Mouse (Mus musculus) heart, embryonic 16.5 days (tissue): Measurements from ENCODE around the gene Plxnc1. TPM values are rescaled to one million over a fixed set of nuclear protein-coding genes. Genes with fewer than 3 reads are reported as not detected.

Experiments used
- ATAC-seq: fragments of 200-750 bp; cut with Nextera tagmentation; replicated peaks from 2 replicates; pipeline ENCODE4 v1.8.0; 2017; ENCODE audit warnings: moderate number of reproducible peaks; ENCODE audit not compliant: insufficient read depth, low FRiP score; ENCODE audit errors: extremely low read depth
- H3K27ac ChIP-seq: fragments of 300-500 bp; sonication (generic); 2 replicates; pipeline ENCODE4 v1.5.1; 2014; ENCODE audit warnings: mild to moderate bottlenecking, low read length, control low read depth, moderate library complexity
- H3K27me3 ChIP-seq: fragments of 300-500 bp; sonication (generic); 2 replicates; pipeline ENCODE4 v1.6.1; 2014; ENCODE audit warnings: low read length, mixed read lengths; ENCODE audit not compliant: control insufficient read depth, insufficient read depth
- H3K36me3 ChIP-seq: fragments of 300-500 bp; sonication (generic); 2 replicates; pipeline ENCODE4 v1.6.1; 2014; ENCODE audit not compliant: control insufficient read depth, insufficient read depth
- H3K4me1 ChIP-seq: fragments of 300-500 bp; sonication (generic); 2 replicates; pipeline ENCODE4 v1.6.1; 2014; ENCODE audit warnings: low read length, mixed read lengths; ENCODE audit not compliant: control insufficient read depth, insufficient read depth
- H3K4me2 ChIP-seq: fragments of 300-500 bp; sonication (generic); 2 replicates; pipeline ENCODE4 v1.6.1; 2014; ENCODE audit warnings: low read depth, mild to moderate bottlenecking, control low read depth, low read length
- H3K4me3 ChIP-seq: fragments of 300-500 bp; sonication (generic); 2 replicates; pipeline ENCODE4 v1.5.1; 2014; ENCODE audit warnings: mild to moderate bottlenecking, control low read depth, low read length
- H3K9ac ChIP-seq: fragments of 300-500 bp; sonication (generic); 2 replicates; pipeline ENCODE4 v1.6.1; 2014; ENCODE audit warnings: low read length, control low read depth
- H3K9me3 ChIP-seq: fragments of 300-500 bp; sonication (generic); replicated peaks from 2 replicates; pipeline ENCODE4 v1.6.1; 2016; ENCODE audit warnings: low read length; ENCODE audit not compliant: control insufficient read depth
- WGBS: fragments of 180-500 bp; shearing (Covaris S2); extraction: QIAGEN DNeasy Blood & Tissue Kit; methylation state at CpG from one replicate; pipeline ENCODE4 v1.1.7; 2014; 5-methylcytosine and 5-hydroxymethylcytosine counted together
- polyA plus RNA-seq: library from polyadenylated mRNA; unstranded; fragments of >200 nt; fragmentation: Nextera tagmentation; extraction: Ambion mirVana; gene quantifications from 2 replicates; pipeline ENCODE4 v1.2.1, GENCODE M21; 2015

Gene Plxnc1
- polyA plus RNA-seq, 1 experiment from 2014 or later: 2.0 TPM

DNA sequence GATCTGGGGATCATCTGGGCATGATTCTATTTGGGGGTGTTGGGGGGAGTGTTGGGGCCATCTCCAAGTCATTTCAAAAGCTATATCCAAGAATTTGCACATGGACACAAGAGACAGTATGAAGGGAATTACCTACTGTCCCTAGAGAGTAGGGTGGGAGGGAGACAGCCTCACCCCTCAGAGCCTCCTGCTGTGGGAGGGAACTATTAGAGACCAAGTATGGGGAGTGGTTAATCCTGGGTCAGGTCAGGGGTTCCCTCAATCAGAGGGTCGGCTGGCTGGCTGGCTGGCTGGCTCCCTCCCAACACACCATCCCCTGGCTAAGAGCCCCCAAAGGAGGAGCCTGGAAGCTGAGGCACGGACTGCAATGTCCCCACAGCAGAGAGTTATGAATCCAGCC lies 24.7 kb downstream of the Plxnc1 start:
- whole genome bisulfite sequencing: 70% methylated on average over 2 of the region's 2 CpGs
- Histone ChIP-seq H3K27me3 (no peaks in the 10 kb centered on the region), H3K4me2 (peak overlapping the region; percentile 50), H3K27ac (no peak overlapping the region), H3K4me1 (no peaks in the 10 kb centered on the region), H3K4me3 (no peak overlapping the region), H3K9me3 (no peaks in the 10 kb centered on the region), H3K36me3 (no peaks in the 10 kb centered on the region), H3K9ac (no peak overlapping the region)
- ATAC-seq: no peak

DNA sequence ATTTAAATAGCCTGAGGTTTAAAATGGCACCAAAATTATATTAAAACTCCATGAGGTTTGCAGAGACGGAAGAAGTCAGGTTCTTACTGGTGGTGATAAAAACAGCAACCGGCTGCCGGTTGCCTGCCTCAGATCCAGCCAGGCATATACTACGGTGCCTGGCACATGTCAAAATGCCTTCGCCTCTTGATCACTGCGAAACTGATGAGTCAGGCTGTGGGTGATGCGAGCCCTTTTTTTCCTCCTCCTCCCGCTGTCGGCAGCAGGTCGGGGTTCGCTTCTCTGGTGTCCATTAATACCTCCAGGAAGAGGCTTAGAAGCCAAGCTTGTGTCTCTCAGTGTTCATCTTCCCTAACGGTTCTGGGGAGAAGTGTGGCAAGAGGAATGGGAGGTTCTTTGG lies 25.1 kb downstream of the Plxnc1 start:
- no peaks in the 10 kb centered on the region for H3K27me3 ChIP-seq
- H3K4me3 ChIP-seq: peak overlapping the region; percentile 24; the same call in 1 of the 2 replicates
- H3K4me1 ChIP-seq: no peaks in the 10 kb centered on the region
- WGBS: 26% methylated on average over 12 of the region's 12 CpGs
- no peaks in the 10 kb centered on the region for H3K36me3 ChIP-seq
- peak overlapping the region; percentile 50 for H3K4me2 ChIP-seq
- no peak for ATAC-seq
- no peak overlapping the region for H3K27ac ChIP-seq
- no peak overlapping the region for H3K9ac ChIP-seq
- H3K9me3 ChIP-seq: no peaks in the 10 kb centered on the region

DNA sequence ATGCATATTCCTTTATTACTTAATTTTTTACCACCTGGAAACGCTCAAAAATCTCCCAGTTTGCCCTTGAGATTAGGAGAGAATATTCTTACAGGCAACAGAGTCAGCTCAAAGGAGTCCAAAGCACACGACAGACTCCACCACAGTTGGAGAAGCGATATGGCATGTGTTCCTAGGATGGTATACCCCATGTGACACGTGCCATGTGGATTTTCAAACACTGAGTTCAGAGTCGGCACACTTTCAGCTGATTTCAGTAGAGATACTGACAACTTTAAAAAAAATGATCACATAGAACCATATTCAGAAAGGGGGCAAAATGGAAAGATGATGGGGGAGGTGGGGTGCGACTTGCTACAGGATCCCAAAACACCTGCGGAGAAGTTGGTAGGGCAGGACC lies 26.0 kb downstream of the Plxnc1 start:
- no peaks in the 10 kb centered on the region for H3K4me1 ChIP-seq
- H3K36me3 ChIP-seq: no peaks in the 10 kb centered on the region
- 80% methylated on average over 7 of the region's 7 CpGs for WGBS
- no peak overlapping the region for H3K4me3 ChIP-seq
- H3K9ac ChIP-seq: no peak overlapping the region
- no peak overlapping the region for H3K27ac ChIP-seq
- ATAC-seq: no peak
- H3K9me3 ChIP-seq: no peaks in the 10 kb centered on the region
- H3K27me3 ChIP-seq: no peaks in the 10 kb centered on the region
- no peak overlapping the region for H3K4me2 ChIP-seq

DNA sequence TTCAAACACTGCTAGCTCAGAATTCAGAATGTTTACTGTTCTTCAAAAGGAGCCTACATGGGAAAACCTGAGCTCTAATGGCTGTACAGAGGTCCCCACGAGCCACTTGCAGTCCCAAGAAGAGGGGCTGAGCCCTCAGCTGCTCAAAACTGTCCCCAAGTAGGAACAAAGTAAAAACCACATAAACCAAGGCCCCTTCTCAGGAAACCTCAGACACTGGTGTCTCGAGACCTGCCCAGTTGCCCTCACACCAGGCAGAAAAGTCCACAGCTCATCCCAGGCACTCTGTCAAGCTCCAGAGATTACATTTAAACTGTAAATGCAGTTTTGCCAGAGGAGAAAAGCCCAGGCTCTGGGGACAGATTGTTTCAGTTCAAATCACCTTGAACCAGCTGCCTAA lies 26.6 kb downstream of the Plxnc1 start:
- Histone ChIP-seq H3K4me3 (no peak overlapping the region), H3K9me3 (no peaks in the 10 kb centered on the region), H3K4me1 (no peaks in the 10 kb centered on the region), H3K27me3 (no peaks in the 10 kb centered on the region), H3K4me2 (no peak overlapping the region), H3K27ac (no peak overlapping the region), H3K36me3 (no peaks in the 10 kb centered on the region), H3K9ac (no peak overlapping the region)
- ATAC-seq: no peak
- 59% methylated on average over 2 of the region's 2 CpGs for WGBS

- H3K4me2 ChIP-seq: no peak overlapping the region
- WGBS: 77% methylated on average over 4 of the region's 4 CpGs
- H3K27me3 ChIP-seq: no peaks in the 10 kb centered on the region
- H3K36me3 ChIP-seq: no peaks in the 10 kb centered on the region
- H3K9ac ChIP-seq: no peak overlapping the region
- no peak overlapping the region for H3K4me3 ChIP-seq
- H3K4me1 ChIP-seq: no peaks in the 10 kb centered on the region
- no peak for ATAC-seq
- no peaks in the 10 kb centered on the region for H3K9me3 ChIP-seq
- no peak overlapping the region for H3K27ac ChIP-seq
Observed at GRCm38 (mm10) chr10:94917354-94917753, 27.3 kb downstream of the Plxnc1 start.

DNA sequence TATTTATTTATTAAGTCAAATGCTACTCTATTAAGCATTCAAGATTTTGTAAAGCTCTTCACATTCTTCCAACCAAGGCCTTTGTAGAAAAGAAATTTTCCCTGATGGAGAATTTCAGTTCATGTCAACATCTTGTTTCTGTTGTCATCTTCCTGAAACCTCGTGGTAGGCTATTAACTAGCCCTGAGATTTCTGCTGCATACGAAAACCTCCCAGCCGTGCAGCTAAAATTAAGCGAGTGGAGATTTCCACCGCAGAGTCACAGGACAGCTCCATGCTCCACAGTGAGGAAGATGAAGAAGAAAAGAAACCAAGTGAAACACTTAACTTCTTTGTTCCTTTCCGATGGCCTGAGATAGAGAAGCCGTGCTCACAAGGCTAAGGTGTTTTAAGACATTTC lies 28.0 kb downstream of the Plxnc1 start:
- H3K27me3 ChIP-seq: no peaks in the 10 kb centered on the region
- H3K4me1 ChIP-seq: no peaks in the 10 kb centered on the region
- WGBS: 82% methylated on average over 7 of the region's 7 CpGs
- no peak overlapping the region for H3K27ac ChIP-seq
- no peaks in the 10 kb centered on the region for H3K9me3 ChIP-seq
- H3K36me3 ChIP-seq: no peaks in the 10 kb centered on the region
- no peak overlapping the region for H3K4me2 ChIP-seq
- ATAC-seq: no peak
- no peak overlapping the region for H3K4me3 ChIP-seq
- no peak overlapping the region for H3K9ac ChIP-seq

- WGBS: 77% methylated on average over 6 of the region's 6 CpGs
- Histone ChIP-seq H3K4me3 (no peak overlapping the region), H3K4me1 (no peaks in the 10 kb centered on the region), H3K9me3 (no peaks in the 10 kb centered on the region), H3K36me3 (no peaks in the 10 kb centered on the region), H3K4me2 (no peak overlapping the region), H3K9ac (no peak overlapping the region), H3K27ac (no peak overlapping the region), H3K27me3 (no peaks in the 10 kb centered on the region)
- no peak for ATAC-seq
Observed at GRCm38 (mm10) chr10:94915746-94916145, 28.9 kb downstream of the Plxnc1 start.

- ATAC-seq: no peak
- H3K4me3 ChIP-seq: no peak overlapping the region
- H3K9ac ChIP-seq: no peak overlapping the region
- H3K36me3 ChIP-seq: no peaks in the 10 kb centered on the region
- H3K4me1 ChIP-seq: peaks cover under 1% of the 10 kb centered on the region
- 84% methylated on average over 11 of the region's 11 CpGs for WGBS
- no peaks in the 10 kb centered on the region for H3K9me3 ChIP-seq
- H3K27ac ChIP-seq: no peak overlapping the region
- no peaks in the 10 kb centered on the region for H3K27me3 ChIP-seq
- no peak overlapping the region for H3K4me2 ChIP-seq
Observed at GRCm38 (mm10) chr10:94914081-94914480, 30.6 kb downstream of the Plxnc1 start.

GRCm38 (mm10) chr10:94913336-94913739 lies 31.3 kb downstream of the Plxnc1 start:
- no peaks in the 10 kb centered on the region for H3K27me3 ChIP-seq
- no peak overlapping the region for H3K4me3 ChIP-seq
- ATAC-seq: no peak
- H3K9ac ChIP-seq: no peak overlapping the region
- H3K4me1 ChIP-seq: peaks cover 4% of the 10 kb centered on the region
- no peaks in the 10 kb centered on the region for H3K36me3 ChIP-seq
- no peak overlapping the region for H3K4me2 ChIP-seq
- 58% methylated on average over 5 of the region's 5 CpGs for whole genome bisulfite sequencing
- no peak overlapping the region for H3K27ac ChIP-seq
- no peaks in the 10 kb centered on the region for H3K9me3 ChIP-seq

GRCm38 (mm10) chr10:94912551-94912950 lies 32.1 kb downstream of the Plxnc1 start:
- Histone ChIP-seq H3K4me2 (no peak overlapping the region), H3K9ac (no peak overlapping the region), H3K4me3 (no peak overlapping the region), H3K9me3 (no peaks in the 10 kb centered on the region), H3K27ac (no peak overlapping the region), H3K36me3 (no peaks in the 10 kb centered on the region), H3K27me3 (no peaks in the 10 kb centered on the region), H3K4me1 (peaks cover 4% of the 10 kb centered on the region)
- no peak for ATAC-seq
- 86% methylated on average over 1 of the region's 1 CpGs for WGBS
